Mouse (Mus musculus) brain, embryonic 18.5 days (tissue): Measurements from ENCODE around the gene Gm10392.

ENCODE experiments used
- DNase-seq: peaks from one replicate; pipeline ENCODE4 v3.0.0-alpha.2; 2012; ENCODE audit warnings: low read depth, low spot score

The Gm10392 gene

GRCm38 (mm10) chr11:77508068-77509021 is 10.7 kb downstream of the Gm10392 start:
- no peak for DNase-seq

GRCm38 (mm10) chr11:77507426-77507825 is 11.6 kb downstream of the Gm10392 start:
- DNase-seq: no peak

GRCm38 (mm10) chr11:77506941-77507340 is 12.1 kb downstream of the Gm10392 start:
- no peak for DNase-seq

GRCm38 (mm10) chr11:77506273-77506672 is 12.7 kb downstream of the Gm10392 start:
- DNase-seq: no peak

GRCm38 (mm10) chr11:77505291-77505980 is 13.6 kb downstream of the Gm10392 start:
- no peak for DNase-seq

- DNase-seq: no peak
Observed at GRCm38 (mm10) chr11:77504377-77504776, 14.6 kb downstream of the Gm10392 start.

GRCm38 (mm10) chr11:77503511-77503910 is 15.5 kb downstream of the Gm10392 start:
- no peak for DNase-seq

- DNase-seq: no peak
Observed at GRCm38 (mm10) chr11:77502481-77502880, 16.5 kb downstream of the Gm10392 start.

GRCm38 (mm10) chr11:77501971-77502370 is 17.0 kb downstream of the Gm10392 start:
- no peak for DNase-seq

- no peak for DNase-seq
Observed at GRCm38 (mm10) chr11:77501392-77501791, 17.6 kb downstream of the Gm10392 start.

- no peak for DNase-seq
Observed at GRCm38 (mm10) chr11:77500361-77501325, 18.4 kb downstream of the Gm10392 start.

GRCm38 (mm10) chr11:77499354-77499753 is 19.6 kb downstream of the Gm10392 start:
- no peak for DNase-seq

- no peak for DNase-seq
Observed at GRCm38 (mm10) chr11:77498261-77499139, 20.5 kb downstream of the Gm10392 start.

GRCm38 (mm10) chr11:77497851-77498250 is 21.1 kb downstream of the Gm10392 start:
- no peak for DNase-seq

GRCm38 (mm10) chr11:77497341-77497756 is 21.6 kb downstream of the Gm10392 start:
- DNase-seq: no peak

- DNase-seq: no peak
Observed at GRCm38 (mm10) chr11:77495507-77495906, 23.5 kb downstream of the Gm10392 start.

- no peak for DNase-seq
Observed at GRCm38 (mm10) chr11:77494782-77495181, 24.2 kb downstream of the Gm10392 start.

- no peak for DNase-seq
Observed at GRCm38 (mm10) chr11:77494344-77494676, 24.7 kb downstream of the Gm10392 start.

GRCm38 (mm10) chr11:77493512-77494343 is 25.3 kb downstream of the Gm10392 start, which contains the start of gene Git1:
Gene Git1, plus strand, starts transcription at chr11:77493562.
- no peak for DNase-seq

- peak; percentile 85 for DNase-seq
Observed at GRCm38 (mm10) chr11:77492911-77493332, 26.1 kb downstream of the Gm10392 start.
